Mouse (Mus musculus) embryo, embryonic 11.5 days (tissue): Measurements from ENCODE around the gene Hist1h2bq.
"Not testable (repeated sequence)": the region's sequence is repeated elsewhere in the genome, so short reads cannot be mapped to it uniquely, and the experiment has no call there.

Experiments
- DNase-seq: peaks from one replicate; pipeline ENCODE4 v3.0.0-alpha.2; 2012; ENCODE audit warnings: low read depth, low spot score

Gene Hist1h2bq

GRCm38 (mm10) chr13:21789925-21790324, 20.1 kb downstream of the Hist1h2bq start:
- DNase-seq = no peak

GRCm38 (mm10) chr13:21787760-21788593, 22.0 kb downstream of the Hist1h2bq start:
- DNase-seq = no peak

- peak; percentile 93 for DNase-seq
Observed at GRCm38 (mm10) chr13:21786899-21787629, 22.9 kb downstream of the Hist1h2bq start, which contains the start of the genes Hist1h2an and Hist1h2bp. Gene Hist1h2an (minus strand): TSS chr13:21787218. Gene Hist1h2bp (plus strand): TSS chr13:21787461.

- no peak for DNase-seq
Observed at GRCm38 (mm10) chr13:21786189-21786898, 23.7 kb downstream of the Hist1h2bq start.

GRCm38 (mm10) chr13:21784311-21784710, 25.7 kb downstream of the Hist1h2bq start:
- no peak for DNase-seq

- no peak for DNase-seq
Observed at GRCm38 (mm10) chr13:21783734-21784161, 26.2 kb downstream of the Hist1h2bq start.

GRCm38 (mm10) chr13:21783255-21783617, 26.8 kb downstream of the Hist1h2bq start, which contains the start of gene Hist1h3i:
Gene Hist1h3i (minus strand): TSS chr13:21783370.
- peak; percentile 84 for DNase-seq

- DNase-seq = not testable (repeated sequence)
Observed at GRCm38 (mm10) chr13:21782361-21783254, 27.4 kb downstream of the Hist1h2bq start.

DNA sequence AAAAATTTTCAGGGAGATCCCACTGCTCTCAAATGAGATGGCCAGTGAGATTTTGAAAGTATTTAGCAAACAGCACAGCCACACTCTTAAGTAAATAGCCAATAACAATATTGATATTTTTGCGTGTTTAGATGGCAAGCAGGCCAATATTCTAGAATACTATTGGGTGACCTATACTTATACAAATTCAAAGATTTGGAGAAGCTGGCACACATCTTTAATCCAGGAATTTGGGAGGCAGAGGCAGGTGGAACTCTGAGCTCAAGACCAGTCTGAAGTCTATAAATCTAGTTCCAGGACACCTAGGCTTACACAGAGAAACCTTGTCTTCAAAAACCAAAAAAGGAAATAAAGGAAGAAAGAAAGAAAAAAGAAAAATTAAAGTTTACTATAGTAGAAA, 28.4 kb downstream of the Hist1h2bq start:
- no peak for DNase-seq

GRCm38 (mm10) chr13:21781021-21781555, 28.9 kb downstream of the Hist1h2bq start:
- DNase-seq = no peak

DNA sequence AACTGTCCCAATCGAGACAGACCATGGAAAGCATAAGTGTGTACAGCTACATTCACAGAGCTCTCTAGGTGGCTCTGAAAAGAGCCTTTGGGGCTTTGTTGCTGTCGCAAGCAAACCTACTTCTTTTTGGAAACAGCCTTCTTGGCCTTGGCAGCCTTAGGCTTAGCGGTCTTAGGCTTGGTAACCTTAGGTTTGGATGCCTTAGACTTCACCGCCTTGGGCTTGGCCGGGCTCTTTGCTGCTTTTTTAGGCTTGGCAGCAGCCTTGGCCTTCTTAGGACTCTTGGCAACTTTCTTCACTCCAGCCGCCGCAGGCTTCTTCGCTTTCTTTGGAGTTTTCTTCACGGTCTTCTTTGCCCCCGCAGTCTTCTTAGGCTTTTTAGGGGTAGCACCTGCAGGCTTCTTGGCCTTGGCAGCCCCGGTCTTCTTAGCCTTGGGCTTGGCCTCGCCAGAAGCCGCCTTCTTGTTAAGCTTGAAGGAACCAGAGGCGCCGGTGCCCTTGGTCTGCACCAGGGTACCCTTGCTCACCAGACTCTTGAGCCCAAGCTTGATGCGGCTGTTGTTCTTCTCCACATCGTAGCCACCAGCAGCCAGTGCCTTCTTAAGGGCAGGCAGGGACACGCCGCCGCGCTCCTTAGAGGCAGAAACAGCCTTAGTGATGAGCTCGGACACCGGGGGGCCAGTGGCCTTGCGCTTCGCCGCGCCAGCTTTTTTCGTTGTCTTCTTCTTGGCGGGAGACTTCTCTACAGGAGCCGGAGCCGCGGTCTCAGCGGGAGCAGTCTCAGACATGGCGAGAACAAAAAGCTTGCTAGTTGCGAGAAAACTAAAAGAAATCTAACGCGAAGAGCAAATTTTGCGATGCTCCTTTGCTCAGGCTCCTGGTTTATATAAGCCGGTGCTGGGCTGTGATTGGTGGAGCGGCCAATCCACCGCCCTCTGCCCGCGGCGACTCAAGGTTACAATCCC, 29.9 kb downstream of the Hist1h2bq start, which contains the start of gene Hist1h1b:
Hist1h1b (minus strand) TSS at position 859 of the 965 bp plus-strand sequence.
- DNase-seq = peak; percentile 71

- peak; percentile 78 for DNase-seq
Observed at GRCm38 (mm10) chr13:21778814-21779766, 30.9 kb downstream of the Hist1h2bq start.
